Mouse (Mus musculus) hindbrain, embryonic 15.5 days (tissue): ENCODE data around the gene Ptx4. TPM values are rescaled to one million over a fixed set of nuclear protein-coding genes. Genes with fewer than 3 reads are reported as not detected.
A peak's percentile ranks its signal among the peaks of the same experiment; 100 is the strongest.

ENCODE experiments used
- ATAC-seq: fragments of 200-750 bp; cut with Nextera tagmentation; 2 replicates; pipeline ENCODE4 v1.8.0; 2017; ENCODE audit warnings: low read depth, moderate number of reproducible peaks, moderate TSS enrichment; ENCODE audit not compliant: low FRiP score
- H3K27ac ChIP-seq: fragments of 300-500 bp; sonication (generic); replicated peaks from 2 replicates; pipeline ENCODE4 v1.5.1; 2015; ENCODE audit warnings: mild to moderate bottlenecking, inconsistent platforms
- H3K27me3 ChIP-seq: fragments of 300-500 bp; sonication (generic); 2 replicates; pipeline ENCODE4 v1.6.1; 2015; ENCODE audit warnings: control low read depth, inconsistent platforms
- H3K36me3 ChIP-seq: fragments of 300-500 bp; sonication (generic); 2 replicates; pipeline ENCODE4 v1.6.1; 2015; ENCODE audit warnings: control low read depth, inconsistent platforms
- H3K4me1 ChIP-seq: fragments of 300-500 bp; sonication (generic); replicated peaks from 2 replicates; pipeline ENCODE4 v1.6.1; 2015; ENCODE audit warnings: control low read depth, inconsistent platforms
- H3K4me2 ChIP-seq: fragments of 300-500 bp; sonication (generic); 2 replicates; pipeline ENCODE4 v1.6.1; 2015; ENCODE audit warnings: moderate library complexity, mild to moderate bottlenecking, inconsistent platforms
- H3K4me3 ChIP-seq: fragments of 300-500 bp; sonication (generic); 2 replicates; pipeline ENCODE4 v1.5.1; 2015; ENCODE audit warnings: mild to moderate bottlenecking, inconsistent platforms
- H3K9ac ChIP-seq: fragments of 300-500 bp; sonication (generic); 2 replicates; pipeline ENCODE4 v1.6.1; 2015; ENCODE audit warnings: inconsistent platforms
- H3K9me3 ChIP-seq: fragments of 300-500 bp; sonication (generic); 2 replicates; pipeline ENCODE4 v1.6.1; 2016; ENCODE audit warnings: control low read depth, inconsistent platforms
- WGBS: fragments of 180-500 bp; shearing (Covaris S2); methylation state at CpG from one replicate; pipeline ENCODE4 v1.1.7; 2015; 5-methylcytosine and 5-hydroxymethylcytosine counted together
- polyA plus RNA-seq: library from polyadenylated mRNA; unstranded; fragments of >200 nt; fragmentation: Nextera tagmentation; extraction: Ambion mirVana; gene quantifications from 2 replicates; pipeline ENCODE4 v1.2.1, GENCODE M21; 2015

Gene Ptx4
- polyA plus RNA-seq, 1 experiment from 2014 or later, result not detected

GRCm38 (mm10) chr17:25096221-25096620 lies 24.3 kb upstream of the Ptx4 start:
- H3K9me3 ChIP-seq, result no peaks in the 10 kb centered on the region
- H3K27ac ChIP-seq, result no peak overlapping the region
- H3K4me3 ChIP-seq, result no peak overlapping the region
- H3K4me2 ChIP-seq, result no peak overlapping the region
- no peak overlapping the region for H3K9ac ChIP-seq
- WGBS, result 92% methylated on average over 2 of the region's 2 CpGs
- no peaks in the 10 kb centered on the region for H3K27me3 ChIP-seq
- no peaks in the 10 kb centered on the region for H3K4me1 ChIP-seq
- ATAC-seq, result no peak
- H3K36me3 ChIP-seq, result peaks cover 38% of the 10 kb centered on the region

DNA sequence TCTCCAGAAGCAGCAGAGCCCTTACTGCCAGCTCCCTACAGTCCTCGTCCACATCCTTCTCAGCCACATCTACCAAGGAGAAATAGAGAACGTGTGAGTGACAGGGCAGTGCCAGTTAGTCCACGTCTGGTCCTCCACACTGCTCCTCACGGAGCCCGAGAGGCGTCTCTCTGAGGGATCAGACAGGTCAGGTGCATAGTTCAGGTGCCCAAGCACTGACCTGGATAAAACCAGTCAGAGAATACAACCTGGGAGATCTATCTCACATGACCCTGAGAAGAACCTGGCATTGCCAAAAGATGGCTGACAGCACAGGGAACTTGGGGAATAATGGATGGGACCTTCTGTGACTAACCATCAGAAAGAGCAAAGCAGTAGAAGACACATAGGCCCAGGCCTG lies 20.5 kb upstream of the Ptx4 start:
- Histone ChIP-seq H3K9ac (no peak overlapping the region), H3K4me3 (no peak overlapping the region), H3K27me3 (no peaks in the 10 kb centered on the region), H3K36me3 (peaks cover 63% of the 10 kb centered on the region), H3K27ac (no peak overlapping the region), H3K4me2 (no peak overlapping the region), H3K4me1 (no peaks in the 10 kb centered on the region), H3K9me3 (no peaks in the 10 kb centered on the region)
- ATAC-seq, result no peak
- WGBS, result 92% methylated on average over 6 of the region's 6 CpGs

DNA sequence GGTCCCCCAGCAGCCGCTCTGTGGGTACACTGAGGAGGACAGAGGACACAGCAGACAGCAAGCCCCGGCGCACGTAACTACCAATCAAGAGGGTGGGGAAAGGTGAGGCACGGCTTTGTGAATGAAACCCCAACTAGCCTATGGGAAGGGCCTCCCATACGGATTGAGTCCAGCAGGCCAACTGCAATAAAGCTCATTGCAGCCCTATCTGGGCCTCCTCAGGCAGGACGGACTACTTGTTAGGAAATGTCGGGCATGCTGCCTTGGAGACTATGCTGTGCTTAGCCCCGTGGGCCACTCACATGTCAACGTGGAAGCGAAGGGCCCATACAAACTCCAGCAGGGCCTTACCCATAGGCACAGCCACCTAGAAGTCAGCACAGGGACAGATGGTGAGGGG lies 19.2 kb upstream of the Ptx4 start:
- Histone ChIP-seq H3K4me3 (no peak overlapping the region), H3K4me2 (no peak overlapping the region), H3K9ac (no peak overlapping the region), H3K27ac (no peak overlapping the region), H3K9me3 (no peaks in the 10 kb centered on the region), H3K27me3 (no peaks in the 10 kb centered on the region), H3K36me3 (peaks cover 74% of the 10 kb centered on the region), H3K4me1 (no peaks in the 10 kb centered on the region)
- 96% methylated on average over 11 of the region's 11 CpGs for WGBS
- no peak for ATAC-seq

GRCm38 (mm10) chr17:25107786-25108185 lies 12.8 kb upstream of the Ptx4 start:
- no peak overlapping the region for H3K4me2 ChIP-seq
- H3K36me3 ChIP-seq, result peaks cover 54% of the 10 kb centered on the region
- WGBS, result 94% methylated on average over 6 of the region's 16 CpGs
- H3K27ac ChIP-seq, result no peak overlapping the region
- peaks cover 9% of the 10 kb centered on the region; the same call in 1 of the 2 replicates for H3K4me1 ChIP-seq
- no peak overlapping the region for H3K9ac ChIP-seq
- H3K27me3 ChIP-seq, result no peaks in the 10 kb centered on the region
- H3K9me3 ChIP-seq, result no peaks in the 10 kb centered on the region
- H3K4me3 ChIP-seq, result no peak overlapping the region
- ATAC-seq, result no peak

- Histone ChIP-seq H3K9ac (no peak overlapping the region), H3K4me3 (no peak overlapping the region), H3K4me2 (no peak overlapping the region), H3K9me3 (no peaks in the 10 kb centered on the region), H3K36me3 (peaks cover 39% of the 10 kb centered on the region), H3K27me3 (no peaks in the 10 kb centered on the region), H3K27ac (no peak overlapping the region), H3K4me1 (peaks cover 15% of the 10 kb centered on the region)
- no peak for ATAC-seq
- WGBS, result 87% methylated on average over 2 of the region's 2 CpGs
Observed at GRCm38 (mm10) chr17:25109578-25109977, 11.0 kb upstream of the Ptx4 start.

GRCm38 (mm10) chr17:25110590-25110989 lies 10.0 kb upstream of the Ptx4 start:
- Histone ChIP-seq H3K27me3 (no peaks in the 10 kb centered on the region), H3K4me2 (no peak overlapping the region), H3K9me3 (no peaks in the 10 kb centered on the region), H3K4me3 (no peak overlapping the region), H3K9ac (no peak overlapping the region), H3K4me1 (peaks cover 23% of the 10 kb centered on the region), H3K36me3 (peaks cover 29% of the 10 kb centered on the region), H3K27ac (no peak overlapping the region)
- 95% methylated on average over 6 of the region's 6 CpGs for WGBS
- ATAC-seq, result no peak

DNA sequence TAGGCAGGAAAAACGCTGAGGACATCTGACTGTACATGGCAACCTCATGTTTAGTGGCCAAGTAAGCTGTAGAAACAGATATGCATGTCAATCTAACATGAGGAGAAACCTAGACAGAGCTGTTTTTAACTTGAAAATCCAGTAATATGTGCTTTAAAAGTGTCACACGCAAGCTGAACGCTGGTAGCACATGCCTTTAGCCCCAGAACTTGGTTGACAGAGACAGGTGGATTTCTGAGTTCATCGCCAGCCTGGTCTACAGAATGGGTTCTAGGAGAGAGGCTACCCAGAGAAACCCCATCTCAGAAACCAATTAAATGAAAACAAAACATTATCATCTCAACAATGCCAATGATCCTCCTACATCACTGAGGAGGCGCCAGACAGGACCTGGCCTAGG lies 9.3 kb upstream of the Ptx4 start:
- H3K27me3 ChIP-seq, result no peaks in the 10 kb centered on the region
- ATAC-seq, result no peak
- H3K36me3 ChIP-seq, result peaks cover 23% of the 10 kb centered on the region

GRCm38 (mm10) chr17:25111739-25112422 lies 8.7 kb upstream of the Ptx4 start:
- Histone ChIP-seq H3K4me3 (no peak overlapping the region), H3K4me1 (peaks cover 27% of the 10 kb centered on the region), H3K36me3 (peaks cover 17% of the 10 kb centered on the region), H3K27ac (peak overlapping the region; percentile 23; the same call in 1 of the 2 replicates), H3K9me3 (no peaks in the 10 kb centered on the region), H3K27me3 (no peaks in the 10 kb centered on the region), H3K4me2 (no peak overlapping the region), H3K9ac (no peak overlapping the region)
- 78% methylated on average over 8 of the region's 8 CpGs for WGBS
- no peak for ATAC-seq

More for the DNA sequence above, 9.3 kb upstream of the Ptx4 start:
- no peaks in the 10 kb centered on the region for H3K9me3 ChIP-seq
- no peak overlapping the region for H3K4me3 ChIP-seq
- WGBS, result 95% methylated on average over 5 of the region's 5 CpGs
- no peak overlapping the region for H3K27ac ChIP-seq
- no peak overlapping the region for H3K9ac ChIP-seq
- peaks cover 26% of the 10 kb centered on the region for H3K4me1 ChIP-seq
- no peak overlapping the region for H3K4me2 ChIP-seq

GRCm38 (mm10) chr17:25112423-25112810 lies 8.1 kb upstream of the Ptx4 start:
- Histone ChIP-seq H3K9me3 (no peaks in the 10 kb centered on the region), H3K9ac (no peak overlapping the region), H3K36me3 (peaks cover 15% of the 10 kb centered on the region), H3K4me2 (no peak overlapping the region), H3K27me3 (no peaks in the 10 kb centered on the region), H3K4me1 (peaks cover 27% of the 10 kb centered on the region), H3K27ac (peak overlapping the region; percentile 23; the same call in 1 of the 2 replicates), H3K4me3 (no peak overlapping the region)
- WGBS, result 77% methylated on average over 3 of the region's 3 CpGs
- ATAC-seq, result no peak

GRCm38 (mm10) chr17:25114908-25115645 lies 5.5 kb upstream of the Ptx4 start:
- H3K4me3 ChIP-seq, result peak overlapping the region; percentile 85
- peaks cover 27% of the 10 kb centered on the region for H3K4me1 ChIP-seq
- peak overlapping the region; percentile 94 for H3K27ac ChIP-seq
- H3K27me3 ChIP-seq, result no peaks in the 10 kb centered on the region
- peaks cover 3% of the 10 kb centered on the region; the same call in 1 of the 2 replicates for H3K36me3 ChIP-seq
- H3K4me2 ChIP-seq, result peak overlapping the region; percentile 100
- peak overlapping the region; percentile 74 for H3K9ac ChIP-seq
- peak; percentile 67 for ATAC-seq
- no peaks in the 10 kb centered on the region for H3K9me3 ChIP-seq
- 13% methylated on average over 23 of the region's 23 CpGs for WGBS

- H3K9ac ChIP-seq, result peak within 1 kb of the TSS; percentile 74
- peak within 1 kb of the TSS; percentile 94 for H3K27ac ChIP-seq
- peaks cover 27% of the 10 kb centered on the region for H3K4me1 ChIP-seq
- H3K4me2 ChIP-seq, result peak within 1 kb of the TSS; percentile 100
- WGBS, result 4% methylated on average over 40 of the region's 40 CpGs
- peak; percentile 95 for ATAC-seq
- no peaks in the 10 kb centered on the region for H3K27me3 ChIP-seq
- H3K4me3 ChIP-seq, result peak within 1 kb of the TSS; percentile 85
- H3K9me3 ChIP-seq, result no peaks in the 10 kb centered on the region
- H3K36me3 ChIP-seq, result peaks cover 3% of the 10 kb centered on the region; the same call in 1 of the 2 replicates
Observed at GRCm38 (mm10) chr17:25115664-25116432, 4.7 kb upstream of the Ptx4 start, which contains the start of gene Telo2. Gene Telo2, minus strand, starts transcription at chr17:25115967.

DNA sequence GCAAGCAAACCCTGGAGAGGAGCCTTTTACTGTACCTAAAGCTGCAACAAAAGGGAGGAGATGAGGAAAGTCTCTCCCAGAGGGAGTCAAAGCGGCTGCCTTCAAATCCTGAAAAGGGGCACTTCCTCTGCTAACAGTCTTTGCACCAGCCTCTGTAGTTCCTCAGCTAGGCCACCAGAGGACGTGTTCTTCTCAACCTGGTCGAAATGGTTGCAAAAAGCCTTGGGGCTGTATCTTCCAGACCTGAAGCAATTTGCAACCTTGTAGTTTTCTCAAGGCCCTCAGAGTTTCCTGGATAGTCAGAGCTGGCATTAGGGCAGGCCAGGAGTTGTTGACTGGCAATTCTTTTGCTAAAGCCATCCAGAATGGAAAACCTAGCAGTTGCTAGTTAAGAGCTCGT lies 3.3 kb upstream of the Ptx4 start:
- no peak for ATAC-seq
- Histone ChIP-seq H3K36me3 (peaks cover 3% of the 10 kb centered on the region; the same call in 1 of the 2 replicates), H3K27me3 (no peaks in the 10 kb centered on the region), H3K4me3 (no peak overlapping the region), H3K27ac (no peak overlapping the region), H3K9ac (no peak overlapping the region), H3K9me3 (no peaks in the 10 kb centered on the region), H3K4me1 (peaks cover 22% of the 10 kb centered on the region), H3K4me2 (no peak overlapping the region)
- WGBS, result 32% methylated on average over 4 of the region's 4 CpGs
